Mouse (Mus musculus): ENCODE data around the gene Dsel. TPM values are rescaled to one million over a fixed set of nuclear protein-coding genes. Genes with fewer than 3 reads are reported as not detected.

Dsel gene
- polyA plus RNA-seq (2015; fragmentation: Nextera tagmentation; extraction: Ambion mirVana): 9.3 and 9.5 TPM in 2 replicates

GRCm38 (mm10) chr1:111864779-111865165 is at the start of gene Dsel:
Gene Dsel, minus strand, starts transcription at chr1:111864918.

Measured in neural tube, postnatal 0 days (tissue).